Mouse (Mus musculus) embryonic fibroblast, embryonic 13.5 days (primary cell): ENCODE measurements around the gene Ttc17. TPM values are rescaled to one million over a fixed set of nuclear protein-coding genes. Genes with fewer than 3 reads are reported as not detected.
"Not testable (repeated sequence)": the region's sequence is repeated elsewhere in the genome, so short reads cannot be mapped to it uniquely, and the experiment has no call there.

Source experiments
- H3K27ac ChIP-seq: 2 replicates; pipeline ENCODE4 v1.5.1; 2012; ENCODE audit warnings: low read length, control low read depth, inconsistent platforms; ENCODE audit not compliant: insufficient read depth
- H3K4me1 ChIP-seq: 2 replicates; pipeline ENCODE4 v1.6.1; 2011; ENCODE audit warnings: low read length; ENCODE audit not compliant: control insufficient read depth, insufficient read depth
- H3K4me3 ChIP-seq: 2 replicates; pipeline ENCODE4 v1.5.1; 2011; ENCODE audit warnings: mild to moderate bottlenecking, control low read depth, low read length; ENCODE audit not compliant: insufficient read depth
- CTCF ChIP-seq: IDR thresholded peaks from 2 replicates; pipeline ENCODE4 v1.5.1; 2011; ENCODE audit warnings: mild to moderate bottlenecking, control low read depth, low read length, moderate library complexity, borderline replicate concordance; ENCODE audit not compliant: insufficient read depth
- POLR2A ChIP-seq: IDR thresholded peaks from 2 replicates; pipeline ENCODE4 v1.6.1; 2011; ENCODE audit warnings: low read depth, mild to moderate bottlenecking, control low read depth, low read length, moderate library complexity
- polyA plus RNA-seq: library from polyadenylated mRNA; stranded (reverse); fragments of >200 nt; gene quantifications from 2 replicates; pipeline ENCODE4 v1.2.4, GENCODE M21; 2011; ENCODE audit warnings: low read depth; ENCODE audit not compliant: missing spikeins, insufficient read length

Gene Ttc17
- polyA plus RNA-seq, 1 experiment: 44.5 TPM

DNA sequence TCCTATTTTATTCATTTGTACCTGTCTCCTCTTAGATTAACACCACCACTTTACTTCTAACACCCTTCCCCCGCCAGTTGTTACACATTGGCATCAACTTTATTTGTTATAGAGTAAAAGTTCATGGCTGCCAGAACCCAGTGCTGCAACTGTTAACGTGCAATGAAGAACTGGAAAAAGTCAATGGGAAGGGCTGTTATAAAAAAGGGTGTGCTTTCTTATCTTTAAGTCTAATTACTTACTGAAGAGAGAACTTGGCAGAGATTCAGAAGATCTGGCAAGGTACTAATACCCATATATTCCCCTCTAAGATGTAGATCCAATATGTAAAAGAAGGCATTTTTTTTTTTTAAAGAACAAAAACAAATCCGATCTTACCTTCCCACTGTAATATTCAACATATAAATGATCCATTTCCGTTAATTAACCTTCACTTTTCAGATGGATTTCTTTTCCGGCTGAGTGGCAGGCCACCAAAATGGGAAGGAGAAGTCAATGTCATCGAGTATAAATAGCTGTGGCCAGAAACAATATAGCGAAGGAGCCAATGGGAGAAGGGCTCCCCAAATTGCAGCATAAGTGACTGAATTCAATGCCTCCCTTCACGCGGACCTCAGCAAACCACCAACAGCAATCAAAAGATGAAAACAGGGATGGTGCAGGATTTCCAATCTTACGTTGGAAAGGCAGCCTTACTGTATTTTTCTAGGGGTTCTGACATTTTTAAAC is 1.8 kb downstream of the Ttc17 start:
- no peak overlapping the region for H3K4me3 ChIP-seq
- peaks cover 8% of the 10 kb centered on the region for H3K4me1 ChIP-seq
- H3K27ac ChIP-seq: no peak overlapping the region
- no peak for TF ChIP-seq POLR2A
- no peak for TF ChIP-seq CTCF

DNA sequence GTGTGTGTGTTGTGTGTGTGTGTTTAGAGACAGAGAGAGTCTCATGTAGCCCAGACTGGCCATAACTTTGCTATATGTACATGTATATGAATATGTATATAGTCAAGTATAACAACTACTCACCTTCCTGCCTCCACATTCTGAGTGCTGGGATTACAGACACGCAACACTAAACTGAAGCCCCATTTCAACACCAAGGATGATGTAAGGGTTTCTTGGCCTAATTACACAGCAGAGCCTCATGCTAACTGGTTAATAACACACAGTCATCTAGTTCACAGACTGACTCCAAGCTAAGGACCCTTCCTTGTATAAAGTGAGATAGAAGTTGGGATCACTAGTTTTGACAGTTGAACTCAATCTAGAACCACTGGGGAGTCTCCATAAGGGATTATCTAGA is 3.9 kb downstream of the Ttc17 start:
- no peak overlapping the region for H3K4me3 ChIP-seq
- peaks cover 18% of the 10 kb centered on the region for H3K4me1 ChIP-seq
- no peak for TF ChIP-seq POLR2A
- no peak for TF ChIP-seq CTCF
- no peak overlapping the region for H3K27ac ChIP-seq

DNA sequence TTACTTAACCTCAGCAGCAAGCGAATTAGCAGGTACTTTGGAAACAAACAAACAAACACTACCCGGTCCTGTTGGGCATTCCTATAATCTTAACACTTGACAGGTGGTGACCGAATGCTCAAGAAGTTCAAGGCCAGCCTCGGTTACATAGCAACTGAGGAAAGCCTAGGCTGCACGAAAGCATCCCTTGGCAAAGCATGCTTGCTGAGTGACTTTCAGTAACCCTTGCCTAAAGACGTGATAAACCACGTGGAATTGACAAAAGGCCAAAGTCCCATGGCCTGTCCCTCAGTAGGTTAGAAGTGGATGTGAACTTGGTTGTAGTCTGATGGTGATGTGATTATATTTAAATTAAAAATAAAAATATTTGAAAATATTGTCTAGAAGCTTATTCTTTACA is 4.4 kb downstream of the Ttc17 start:
- TF ChIP-seq POLR2A: no peak
- no peak for TF ChIP-seq CTCF

DNA sequence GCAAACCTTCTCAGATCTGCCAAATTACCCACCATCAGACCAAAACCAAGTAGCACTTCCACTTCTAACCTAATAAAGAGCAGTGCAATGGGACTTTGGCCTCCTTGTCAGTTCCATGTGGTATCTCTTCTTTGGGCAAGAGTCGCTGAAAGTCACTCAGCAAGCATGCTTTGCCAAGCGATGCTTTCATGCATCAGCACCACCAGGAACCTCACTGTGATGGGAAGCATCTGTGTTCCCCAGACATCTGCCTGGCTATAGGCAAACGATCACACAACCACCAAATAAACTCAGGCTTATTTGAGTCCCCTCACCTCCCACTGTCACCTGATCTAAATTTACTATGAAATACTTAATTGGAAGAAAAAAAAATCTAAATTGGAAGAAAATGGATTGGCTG is 5.5 kb downstream of the Ttc17 start:
- no peak for TF ChIP-seq CTCF
- TF ChIP-seq POLR2A: no peak
- Histone ChIP-seq H3K4me1 (peaks cover 18% of the 10 kb centered on the region), H3K4me3 (no peak overlapping the region)

More for the DNA sequence above, 4.4 kb downstream of the Ttc17 start:
- Histone ChIP-seq H3K4me3 (no peak overlapping the region), H3K27ac (no peak overlapping the region), H3K4me1 (peaks cover 18% of the 10 kb centered on the region)

DNA sequence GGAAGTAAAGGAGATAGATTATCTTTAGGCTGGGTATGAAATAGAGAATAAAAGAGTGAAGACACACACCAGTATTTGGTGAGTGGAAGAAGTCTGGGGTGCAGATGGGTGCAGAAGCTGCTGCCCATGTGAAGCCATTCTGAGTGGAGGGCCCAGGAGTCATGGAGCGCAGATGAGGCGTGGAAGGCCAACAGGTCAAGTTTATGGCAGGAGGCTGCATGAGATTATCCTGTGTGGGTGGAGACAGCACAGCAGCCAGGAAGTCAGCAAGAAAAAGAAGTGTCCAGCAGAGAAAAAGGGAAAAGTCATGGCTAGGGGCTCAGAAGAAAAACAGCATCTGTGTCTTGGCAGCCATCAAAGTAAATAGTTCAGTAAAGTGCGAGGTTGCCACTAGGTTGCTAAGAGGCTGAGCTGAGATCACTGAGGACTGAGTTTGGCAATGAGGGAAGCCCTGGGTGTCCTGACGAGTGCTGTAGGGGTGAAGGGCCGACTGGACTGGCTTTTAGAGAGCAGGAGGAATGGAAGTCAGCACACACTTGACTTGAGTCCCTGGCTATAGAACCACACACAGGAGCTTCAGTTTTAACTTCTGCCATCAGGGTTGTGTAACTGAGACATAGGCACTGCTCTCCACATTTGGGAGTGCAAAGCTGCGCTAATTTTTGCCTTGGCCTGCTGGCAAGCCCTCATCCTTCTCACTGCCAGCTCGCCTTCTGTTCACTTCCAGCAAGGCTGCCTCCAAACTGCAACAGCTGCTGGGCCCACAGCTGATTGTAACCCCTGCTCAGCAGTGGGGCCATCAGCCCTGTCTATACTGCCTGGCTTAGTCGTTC is 8.1 kb downstream of the Ttc17 start:
- H3K27ac ChIP-seq: no peak overlapping the region
- TF ChIP-seq CTCF: no peak
- no peak for TF ChIP-seq POLR2A

More for the DNA sequence above, 5.5 kb downstream of the Ttc17 start:
- H3K27ac ChIP-seq: no peak overlapping the region

GRCm38 (mm10) chr2:94397453-94397852 is 9.0 kb downstream of the Ttc17 start:
- no peak overlapping the region for H3K4me3 ChIP-seq
- H3K27ac ChIP-seq: no peak overlapping the region
- H3K4me1 ChIP-seq: peaks cover 15% of the 10 kb centered on the region
- TF ChIP-seq POLR2A (no peak), CTCF (no peak)

More for the DNA sequence above, 8.1 kb downstream of the Ttc17 start:
- peaks cover 15% of the 10 kb centered on the region for H3K4me1 ChIP-seq
- no peak overlapping the region for H3K4me3 ChIP-seq

DNA sequence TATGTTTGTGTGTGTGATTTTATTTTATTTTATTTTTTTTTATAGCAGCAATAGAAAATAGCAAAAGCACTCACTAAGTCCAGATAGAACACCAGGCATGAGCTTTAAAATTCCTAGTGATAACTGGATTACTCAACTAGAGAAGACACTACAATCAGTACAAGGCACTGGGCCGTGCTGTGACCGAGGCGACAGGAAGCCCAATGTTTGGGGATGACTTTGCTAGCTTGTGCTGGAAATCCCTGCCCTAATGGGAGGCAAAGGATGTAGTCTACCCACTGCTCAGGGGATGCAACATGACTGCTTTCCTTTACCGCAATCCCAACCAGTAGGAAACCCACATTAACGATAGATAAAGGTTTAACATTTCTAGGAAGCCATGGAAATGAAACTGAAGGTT is 10.2 kb downstream of the Ttc17 start:
- TF ChIP-seq CTCF: no peak
- no peak for TF ChIP-seq POLR2A
- Histone ChIP-seq H3K4me1 (peaks cover 15% of the 10 kb centered on the region), H3K27ac (no peak overlapping the region), H3K4me3 (no peak overlapping the region)

- not testable (repeated sequence) for H3K27ac ChIP-seq, H3K4me3 ChIP-seq, H3K4me1 ChIP-seq
Measured at GRCm38 (mm10) chr2:94391127-94391526, 15.4 kb downstream of the Ttc17 start.

DNA sequence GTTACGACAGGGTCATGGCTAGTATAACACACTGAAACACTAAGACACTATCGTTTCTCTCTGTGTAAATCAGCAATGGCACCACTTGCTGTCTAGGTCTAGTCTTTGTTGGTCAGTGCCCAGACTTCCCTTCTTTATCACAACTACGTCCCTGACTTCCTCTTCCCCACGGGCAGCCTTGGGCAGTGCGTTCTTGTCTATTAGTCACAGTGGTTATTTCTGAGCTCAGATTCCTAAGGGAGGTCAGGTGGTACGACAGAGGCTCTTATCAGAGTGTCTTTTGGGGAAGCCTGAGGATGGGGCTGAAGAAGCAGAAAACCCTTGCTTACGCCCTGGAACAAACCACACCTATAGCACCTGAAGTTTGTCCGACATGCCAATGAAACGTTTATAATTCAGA is 17.5 kb downstream of the Ttc17 start:
- no peak overlapping the region for H3K4me3 ChIP-seq
- H3K4me1 ChIP-seq: no peaks in the 10 kb centered on the region
- TF ChIP-seq CTCF (no peak), POLR2A (no peak)
- H3K27ac ChIP-seq: no peak overlapping the region

DNA sequence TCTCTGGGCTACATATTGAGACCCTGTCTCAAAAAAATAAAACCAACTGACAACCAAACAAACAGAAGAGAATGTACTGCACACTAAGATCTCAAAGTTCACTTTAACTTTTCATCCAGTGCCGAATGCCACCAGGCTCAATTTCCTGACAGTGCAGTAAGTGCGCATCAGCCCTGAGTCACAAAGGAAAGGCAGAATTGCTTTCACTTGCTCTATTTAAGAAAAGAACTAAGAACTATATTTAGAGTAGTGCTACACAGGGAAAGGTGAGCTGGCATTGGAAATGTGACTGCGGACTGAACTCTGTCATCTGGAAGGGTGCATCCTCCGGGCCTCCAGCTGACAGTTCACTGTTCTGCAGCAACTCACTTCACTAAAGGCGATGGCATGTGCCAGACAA is 18.6 kb downstream of the Ttc17 start:
- Histone ChIP-seq H3K27ac (no peak overlapping the region), H3K4me1 (no peaks in the 10 kb centered on the region), H3K4me3 (no peak overlapping the region)
- no peak for TF ChIP-seq CTCF
- TF ChIP-seq POLR2A: no peak

DNA sequence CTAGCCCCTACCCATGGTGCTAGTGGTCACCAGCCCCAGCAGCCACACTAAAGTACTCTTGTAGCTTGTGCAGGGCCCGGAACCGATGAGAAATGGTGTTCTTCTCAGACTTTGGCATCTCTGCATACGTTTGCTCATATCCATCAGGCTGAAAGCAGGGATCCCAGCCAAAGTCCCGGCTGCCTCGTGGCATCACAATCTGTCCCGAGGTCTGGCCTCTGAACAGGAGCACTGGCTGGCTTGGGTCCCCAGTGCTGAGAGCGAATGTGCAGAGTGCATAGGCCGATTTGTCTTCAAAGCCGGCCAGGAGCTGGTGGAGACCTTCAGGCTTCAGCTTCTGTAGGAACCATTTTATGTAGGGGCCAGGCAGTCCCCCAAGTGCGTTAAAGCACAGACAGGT is 22.0 kb downstream of the Ttc17 start:
- H3K27ac ChIP-seq, H3K4me3 ChIP-seq, H3K4me1 ChIP-seq: not testable (repeated sequence)
